In the genomic region with DNA sequence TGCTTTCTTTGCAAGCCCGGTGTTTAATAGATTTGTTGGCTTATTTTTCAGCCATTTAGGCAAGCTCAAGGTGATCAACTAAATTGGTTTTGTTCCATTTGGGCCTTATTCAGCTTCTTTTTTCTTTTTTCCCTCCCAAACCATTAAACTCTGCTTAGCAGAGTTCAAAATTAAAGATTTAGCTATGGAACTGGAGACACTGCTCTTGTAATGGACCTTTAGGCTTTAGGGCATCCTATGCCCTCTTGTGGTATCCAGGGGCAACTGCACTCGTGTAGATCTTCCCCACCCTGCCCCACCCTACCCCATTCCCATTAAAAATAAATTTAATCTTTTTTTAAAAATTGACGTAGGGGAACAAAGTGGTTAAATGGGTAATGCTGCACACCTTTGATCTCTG, we compare ENCODE assay signal across 8 mouse cellular contexts. TPM values are rescaled to one million over a fixed set of nuclear protein-coding genes. Genes with fewer than 3 reads are reported as not detected.
DNase-seq lines count a peak whose midpoint lies in the region; ATAC-seq and TF ChIP-seq lines count a peak whose summit lies in the region.

No protein-coding gene starts in this region.

- intact Hi-C loops in left cerebral cortex, adult 2 months (cut with DNase I), result loop anchor here (2.0 kb wide), 2 partner anchors 205 to 325 kb away; no protein-coding TSS in a partner anchor
- intact Hi-C loops in left cerebral cortex, postnatal 25 days (cut with DNase I), result loop anchor here (2.0 kb wide), 1 partner anchor 325 kb away; no protein-coding TSS in a partner anchor

- H3K27ac ChIP-seq in left cerebral cortex, adult 2 months, result no peak overlapping the region
- H3K27ac ChIP-seq in heart, embryonic 10.5 days, result no peak overlapping the region
- H3K27ac ChIP-seq in midbrain, embryonic 12.5 days (replicated peaks), result no peak overlapping the region

- H3K4me2 ChIP-seq in midbrain, embryonic 12.5 days (replicated peaks), result peak overlapping the region; percentile 59

- peak; percentile 82 for TF ChIP-seq CTCF in left cerebral cortex, adult 2 months (IDR thresholded peaks at IDR 0.05)

- peaks cover 23% of the 10 kb centered on the region for H3K36me3 ChIP-seq in heart, embryonic 10.5 days
- peaks cover 8% of the 10 kb centered on the region for H3K36me3 ChIP-seq in midbrain, embryonic 12.5 days

- peak overlapping the region; percentile 26 for H3K4me3 ChIP-seq in left cerebral cortex, adult 2 months
- peak overlapping the region; percentile 97 for H3K4me3 ChIP-seq in heart, embryonic 10.5 days
- H3K4me3 ChIP-seq in midbrain, embryonic 12.5 days, result peak overlapping the region; percentile 97; the same call in 1 of the 2 replicates

- no peaks in the 10 kb centered on the region for H3K27me3 ChIP-seq in heart, embryonic 10.5 days (ENCODE audit: insufficient read depth, poor library complexity, severe bottlenecking)
- H3K27me3 ChIP-seq in midbrain, embryonic 12.5 days, result no peaks in the 10 kb centered on the region

- no peak overlapping the region; the same call in 1 of the 2 replicates for H3K9ac ChIP-seq in midbrain, embryonic 12.5 days (replicated peaks)

- peaks cover 23% of the 10 kb centered on the region for H3K4me1 ChIP-seq in heart, embryonic 10.5 days
- H3K4me1 ChIP-seq in midbrain, embryonic 12.5 days, result peaks cover 31% of the 10 kb centered on the region

- H3K9me3 ChIP-seq in heart, embryonic 10.5 days, result no peaks in the 10 kb centered on the region
- H3K9me3 ChIP-seq in midbrain, embryonic 12.5 days, result no peaks in the 10 kb centered on the region

- no peak for ATAC-seq in midbrain, embryonic 12.5 days (ENCODE audit: low FRiP score, low read depth)

- DNase-seq in left cerebral cortex, adult 2 months (ENCODE audit: extremely low spot score in 1 of 2, low spot score in 2 of 2), result no peak
- no peak for DNase-seq in left cerebral cortex, postnatal 25 days (ENCODE audit: low spot score in 2 of 2)
- peak; percentile 34 for DNase-seq in c-Kit-positive CD71-positive TER-119-positive erythroid progenitor cells, embryonic 14.5 days (ENCODE audit: low spot score)
- no peak for DNase-seq in heart, embryonic 10.5 days (ENCODE audit: low spot score)
- DNase-seq in kidney, postnatal 36 days, result peak; percentile 39 to 52
- no peak for DNase-seq in urinary bladder, postnatal 25 days (ENCODE audit: low spot score)
- DNase-seq in layer of hippocampus, adult 9-11 months, result no peak

- WGBS in heart, embryonic 10.5 days, result 56% methylated on average over 3 of the region's 3 CpGs
- 57% methylated on average over 3 of the region's 3 CpGs for WGBS in midbrain, embryonic 12.5 days

RNA-seq across cellular contexts. Expression of a gene that starts 2.5 kb away (rescaled TPM):
- total RNA-seq in left cerebral cortex, adult 2 months (2021), result not detected
- total RNA-seq in left cerebral cortex, postnatal 25 days (2021), result not detected
- 0.36 and 0.47 TPM in 2 replicates for polyA plus RNA-seq in heart, embryonic 10.5 days (2016; fragmentation: Nextera tagmentation; extraction: Ambion mirVana)
- 0.20 and 0.85 TPM in 2 replicates for polyA plus RNA-seq in midbrain, embryonic 12.5 days (2016; fragmentation: Nextera tagmentation; extraction: Ambion mirVana)

RNA-seq across cellular contexts. Expression of a gene that starts 3.8 kb away (rescaled TPM):
- total RNA-seq in left cerebral cortex, adult 2 months (2021), result 100 to 1,000 TPM; 106 to 134 TPM
- total RNA-seq in left cerebral cortex, postnatal 25 days (2021), result 100 to 1,000 TPM in 1 of 2 experiments, 10 to 100 TPM in 1; 88.6 to 115 TPM
- polyA plus RNA-seq in heart, embryonic 10.5 days (2016; fragmentation: Nextera tagmentation; extraction: Ambion mirVana), result 71.2 and 86.8 TPM in 2 replicates
- polyA plus RNA-seq in midbrain, embryonic 12.5 days (2016; fragmentation: Nextera tagmentation; extraction: Ambion mirVana), result 148 and 150 TPM in 2 replicates

RNA-seq across cellular contexts. Expression of a gene that starts 24.4 kb away (rescaled TPM):
- 10 to 100 TPM; 11.1 to 11.3 TPM for total RNA-seq in left cerebral cortex, adult 2 months (2021)
- 10 to 100 TPM in 1 of 2 experiments, 1 to 10 TPM in 1; 8.8 to 10.9 TPM for total RNA-seq in left cerebral cortex, postnatal 25 days (2021)
- polyA plus RNA-seq in heart, embryonic 10.5 days (2016; fragmentation: Nextera tagmentation; extraction: Ambion mirVana), result 10.2 and 12.1 TPM in 2 replicates
- polyA plus RNA-seq in midbrain, embryonic 12.5 days (2016; fragmentation: Nextera tagmentation; extraction: Ambion mirVana), result 14.8 and 18.3 TPM in 2 replicates

RNA-seq across cellular contexts. Expression of a gene that starts 45.1 kb away (rescaled TPM):
- total RNA-seq in left cerebral cortex, adult 2 months (2021), result not detected
- total RNA-seq in left cerebral cortex, postnatal 25 days (2021), result not detected
- polyA plus RNA-seq in heart, embryonic 10.5 days (2016; fragmentation: Nextera tagmentation; extraction: Ambion mirVana), result not detected in 2 replicates
- not detected in 2 replicates for polyA plus RNA-seq in midbrain, embryonic 12.5 days (2016; fragmentation: Nextera tagmentation; extraction: Ambion mirVana)

Comparison
In these comparisons a context has a peak if more than half of its experiments do, and no peak if none do; other contexts are left out.
1. DNase-seq: peak in c-Kit-positive CD71-positive TER-119-positive erythroid progenitor cells, embryonic 14.5 days (single experiment) and kidney, postnatal 36 days (2 of 2); none in left cerebral cortex, adult 2 months (0 of 2), left cerebral cortex, postnatal 25 days (0 of 2), heart, embryonic 10.5 days (single experiment), urinary bladder, postnatal 25 days (single experiment) and layer of hippocampus, adult 9-11 months (single experiment).
2. H3K4me3 ChIP-seq: peak in every context shown above with its lines; median percentile 97 in heart, embryonic 10.5 days; 97 in midbrain, embryonic 12.5 days; 26 in left cerebral cortex, adult 2 months.